Mouse (Mus musculus) midbrain, embryonic 13.5 days (tissue): ENCODE results near the gene Tmem8. TPM values are rescaled to one million over a fixed set of nuclear protein-coding genes. Genes with fewer than 3 reads are reported as not detected.

Experiments
- ATAC-seq: fragments of 200-750 bp; cut with Nextera tagmentation; 2 replicates; pipeline ENCODE4 v1.8.0; 2017; ENCODE audit warnings: mild to moderate bottlenecking, moderate TSS enrichment, moderate library complexity
- H3K27ac ChIP-seq: fragments of 300-500 bp; sonication (generic); 2 replicates; pipeline ENCODE4 v1.5.1; 2015; ENCODE audit warnings: inconsistent platforms, mild to moderate bottlenecking, moderate library complexity
- H3K27me3 ChIP-seq: fragments of 300-500 bp; sonication (generic); 2 replicates; pipeline ENCODE4 v1.6.1; 2015; ENCODE audit warnings: mild to moderate bottlenecking, inconsistent platforms
- H3K36me3 ChIP-seq: fragments of 300-500 bp; sonication (generic); 2 replicates; pipeline ENCODE4 v1.6.1; 2015; ENCODE audit warnings: mild to moderate bottlenecking, inconsistent platforms
- H3K4me1 ChIP-seq: fragments of 300-500 bp; sonication (generic); replicated peaks from 2 replicates; pipeline ENCODE4 v1.6.1; 2015; ENCODE audit warnings: inconsistent platforms
- H3K4me2 ChIP-seq: fragments of 300-500 bp; sonication (generic); replicated peaks from 2 replicates; pipeline ENCODE4 v1.6.1; 2015; ENCODE audit warnings: moderate library complexity, mild to moderate bottlenecking, inconsistent platforms
- H3K4me3 ChIP-seq: fragments of 300-500 bp; sonication (generic); replicated peaks from 2 replicates; pipeline ENCODE4 v1.5.1; 2015; ENCODE audit warnings: mild to moderate bottlenecking, inconsistent platforms
- H3K9ac ChIP-seq: fragments of 300-500 bp; sonication (generic); replicated peaks from 2 replicates; pipeline ENCODE4 v1.6.1; 2015; ENCODE audit warnings: mild to moderate bottlenecking, inconsistent platforms
- H3K9me3 ChIP-seq: fragments of 300-500 bp; sonication (generic); 2 replicates; pipeline ENCODE4 v1.6.1; 2016; ENCODE audit warnings: mild to moderate bottlenecking, inconsistent platforms
- WGBS: fragments of 180-500 bp; shearing (Covaris S2); methylation state at CpG from one replicate; pipeline ENCODE4 v1.1.7; 2015; 5-methylcytosine and 5-hydroxymethylcytosine counted together
- polyA plus RNA-seq: library from polyadenylated mRNA; unstranded; fragments of >200 nt; fragmentation: Nextera tagmentation; extraction: Ambion mirVana; gene quantifications from 2 replicates; pipeline ENCODE4 v1.2.1, GENCODE M21; 2015

The Tmem8 gene
- polyA plus RNA-seq = 2.4 and 2.6 TPM in 2 replicates

DNA sequence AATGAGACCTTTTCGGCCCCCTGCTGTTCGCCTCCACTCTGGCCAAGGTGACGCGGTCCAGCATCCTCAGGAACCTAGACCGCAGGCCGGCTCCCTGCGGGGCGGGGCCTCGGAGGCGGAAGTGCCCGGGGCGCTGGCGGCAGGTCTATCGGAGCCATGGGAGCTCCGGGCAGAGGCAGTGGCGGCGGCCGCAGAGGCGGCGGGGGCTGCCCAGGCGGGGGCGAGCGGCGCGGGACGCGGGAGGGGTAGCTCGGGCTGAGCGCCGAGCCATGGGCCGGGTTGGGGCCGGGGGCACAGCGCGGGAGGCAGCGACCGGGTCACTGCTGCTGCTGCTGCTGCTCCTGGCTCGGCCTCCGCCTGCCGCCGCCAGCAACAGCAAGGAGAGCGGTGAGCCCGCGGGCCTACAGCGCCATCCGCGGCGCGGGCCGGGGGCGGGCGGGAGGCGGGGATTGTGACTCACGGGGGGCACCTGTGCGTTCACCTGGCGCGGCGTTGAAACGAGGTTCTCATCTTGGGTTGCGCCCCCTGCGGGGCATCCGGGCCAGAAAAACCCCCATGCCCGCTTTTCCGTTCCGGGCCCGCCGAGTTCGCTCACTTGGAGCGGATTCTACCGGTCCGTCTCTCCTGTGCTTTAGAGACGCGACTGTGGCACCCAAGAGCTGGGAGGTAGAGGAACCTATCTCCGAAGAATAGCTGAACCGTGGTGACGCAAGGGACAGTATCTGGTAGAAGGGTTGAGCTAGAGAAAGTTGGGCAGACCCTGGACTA, at the start of gene Tmem8:
Gene Tmem8 (plus strand): TSS at position 119 of the 768 bp plus-strand sequence.
- no peaks in the 10 kb centered on the region for H3K36me3 ChIP-seq
- peak within 1 kb of the TSS; percentile 93 for H3K4me2 ChIP-seq
- peak within 1 kb of the TSS; percentile 30 for H3K27ac ChIP-seq
- peak within 1 kb of the TSS; percentile 77 for H3K4me3 ChIP-seq
- peaks cover 21% of the 10 kb centered on the region for H3K4me1 ChIP-seq
- peak; percentile 86 for ATAC-seq
- H3K9ac ChIP-seq = peak within 1 kb of the TSS; percentile 85
- no peaks in the 10 kb centered on the region for H3K9me3 ChIP-seq
- peaks cover 70% of the 10 kb centered on the region for H3K27me3 ChIP-seq
- WGBS = under 1% methylated on average over 62 of the region's 75 CpGs

DNA sequence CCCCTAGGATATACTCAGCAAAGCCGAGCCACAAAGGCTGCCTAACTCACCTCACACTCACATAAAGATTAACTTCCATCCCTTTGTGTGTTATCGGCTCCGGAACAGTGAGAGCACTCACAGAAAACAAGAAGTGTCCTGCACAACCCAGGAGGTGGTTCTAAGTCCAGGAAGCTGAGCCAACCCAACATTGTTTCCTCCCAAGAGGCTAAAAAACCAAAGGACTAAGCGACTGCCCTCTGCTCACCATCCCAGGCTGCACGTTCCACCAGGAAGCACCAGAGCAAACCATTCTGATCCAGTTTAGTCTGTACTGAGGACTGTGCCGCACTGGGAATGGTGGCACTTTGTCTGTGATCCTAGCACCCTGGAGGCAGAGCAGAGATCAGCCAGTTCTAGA, 48.2 kb upstream of the Tmem8 start:
- Histone ChIP-seq H3K4me2 (peak overlapping the region; percentile 39), H3K4me1 (peaks cover 73% of the 10 kb centered on the region), H3K4me3 (peak overlapping the region; percentile 5), H3K9ac (0 out of 2 replicates have a peak overlapping the region, but pooled peaks have one; percentile 19), H3K27me3 (no peaks in the 10 kb centered on the region), H3K27ac (no peak overlapping the region), H3K36me3 (peaks cover 36% of the 10 kb centered on the region), H3K9me3 (no peaks in the 10 kb centered on the region)
- WGBS = 77% methylated on average over 6 of the region's 6 CpGs
- no peak for ATAC-seq

DNA sequence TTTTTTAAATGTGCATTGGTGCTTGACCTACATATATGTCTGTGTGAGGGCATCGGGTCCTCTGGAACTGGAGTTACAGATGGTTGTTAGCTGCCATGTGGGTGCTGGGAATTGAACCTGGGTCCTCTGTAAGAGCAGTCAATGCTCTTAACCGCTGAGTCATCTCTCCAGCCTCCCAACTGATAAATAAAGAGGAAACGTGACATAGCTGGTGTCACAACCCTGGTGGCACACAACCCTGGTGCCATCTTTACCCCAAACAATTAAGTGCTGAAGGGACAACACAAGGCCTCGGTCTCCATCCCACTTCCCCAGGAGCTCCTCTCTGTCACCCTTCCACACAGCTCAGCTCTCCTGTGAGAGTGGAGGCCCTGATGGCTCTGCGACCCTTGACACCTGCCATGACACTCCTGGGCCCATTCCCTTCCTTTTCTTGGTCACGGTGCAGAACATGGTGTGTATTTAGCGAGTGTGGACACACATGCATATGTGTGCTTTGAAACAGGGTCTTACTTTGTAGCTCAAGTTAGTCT, 46.5 kb upstream of the Tmem8 start:
- H3K4me2 ChIP-seq = peak overlapping the region; percentile 98
- no peaks in the 10 kb centered on the region for H3K9me3 ChIP-seq
- peak overlapping the region; percentile 97 for H3K9ac ChIP-seq
- peaks cover 67% of the 10 kb centered on the region for H3K4me1 ChIP-seq
- H3K4me3 ChIP-seq = peak overlapping the region; percentile 80
- H3K27me3 ChIP-seq = peaks cover 11% of the 10 kb centered on the region
- WGBS = 88% methylated on average over 7 of the region's 7 CpGs
- H3K27ac ChIP-seq = no peak overlapping the region
- H3K36me3 ChIP-seq = peaks cover 32% of the 10 kb centered on the region
- ATAC-seq = no peak

DNA sequence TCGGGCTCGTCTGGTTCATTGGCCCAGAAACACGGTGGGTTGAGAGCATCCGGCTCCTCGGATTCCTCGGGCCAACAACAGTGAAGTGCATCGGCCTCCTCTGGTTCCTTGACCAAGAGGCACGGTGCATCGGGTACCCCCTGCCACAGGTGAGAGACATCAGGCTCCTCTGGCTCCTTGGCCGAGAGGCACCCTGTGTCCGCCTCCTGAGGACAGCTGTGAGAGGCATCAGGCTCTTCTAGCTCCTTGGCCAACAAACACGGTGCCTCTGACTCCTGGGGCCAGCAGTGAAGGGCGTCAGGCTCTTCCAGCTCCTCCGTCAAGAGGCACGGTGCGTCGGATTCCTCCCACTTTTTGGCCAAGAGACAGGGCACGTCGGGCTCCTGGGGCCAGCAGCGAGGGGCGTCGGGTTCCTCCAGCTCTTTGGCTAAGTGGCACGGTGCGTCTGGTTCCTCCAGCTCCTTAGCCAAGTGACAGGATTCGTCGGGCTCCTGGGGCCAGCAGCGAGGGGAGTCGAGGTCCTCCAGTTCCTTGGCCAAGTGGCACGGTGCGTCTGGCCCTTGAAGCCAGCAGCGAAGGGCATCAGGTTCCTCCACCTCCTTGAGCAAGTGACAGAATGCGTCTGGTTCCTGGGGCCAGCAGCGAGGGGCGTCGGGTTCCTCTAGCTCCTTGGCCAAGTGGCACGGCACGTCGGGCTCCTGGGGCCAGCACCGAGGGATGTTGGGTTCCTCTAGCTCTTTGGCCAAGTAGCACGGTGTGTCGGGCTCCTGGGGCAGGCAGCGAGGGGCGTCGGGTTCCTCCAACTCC, 44.9 kb upstream of the Tmem8 start:
- H3K9ac ChIP-seq = peak overlapping the region; percentile 97
- peak overlapping the region; percentile 94 for H3K27ac ChIP-seq
- H3K4me2 ChIP-seq = peak overlapping the region; percentile 98
- 1% methylated on average over 44 of the region's 44 CpGs for WGBS
- peaks cover 53% of the 10 kb centered on the region for H3K4me1 ChIP-seq
- H3K4me3 ChIP-seq = peak overlapping the region; percentile 80
- ATAC-seq = peak; percentile 35; the same call in 1 of the 2 replicates
- H3K36me3 ChIP-seq = peaks cover 18% of the 10 kb centered on the region
- peaks cover 16% of the 10 kb centered on the region for H3K27me3 ChIP-seq
- no peaks in the 10 kb centered on the region for H3K9me3 ChIP-seq

DNA sequence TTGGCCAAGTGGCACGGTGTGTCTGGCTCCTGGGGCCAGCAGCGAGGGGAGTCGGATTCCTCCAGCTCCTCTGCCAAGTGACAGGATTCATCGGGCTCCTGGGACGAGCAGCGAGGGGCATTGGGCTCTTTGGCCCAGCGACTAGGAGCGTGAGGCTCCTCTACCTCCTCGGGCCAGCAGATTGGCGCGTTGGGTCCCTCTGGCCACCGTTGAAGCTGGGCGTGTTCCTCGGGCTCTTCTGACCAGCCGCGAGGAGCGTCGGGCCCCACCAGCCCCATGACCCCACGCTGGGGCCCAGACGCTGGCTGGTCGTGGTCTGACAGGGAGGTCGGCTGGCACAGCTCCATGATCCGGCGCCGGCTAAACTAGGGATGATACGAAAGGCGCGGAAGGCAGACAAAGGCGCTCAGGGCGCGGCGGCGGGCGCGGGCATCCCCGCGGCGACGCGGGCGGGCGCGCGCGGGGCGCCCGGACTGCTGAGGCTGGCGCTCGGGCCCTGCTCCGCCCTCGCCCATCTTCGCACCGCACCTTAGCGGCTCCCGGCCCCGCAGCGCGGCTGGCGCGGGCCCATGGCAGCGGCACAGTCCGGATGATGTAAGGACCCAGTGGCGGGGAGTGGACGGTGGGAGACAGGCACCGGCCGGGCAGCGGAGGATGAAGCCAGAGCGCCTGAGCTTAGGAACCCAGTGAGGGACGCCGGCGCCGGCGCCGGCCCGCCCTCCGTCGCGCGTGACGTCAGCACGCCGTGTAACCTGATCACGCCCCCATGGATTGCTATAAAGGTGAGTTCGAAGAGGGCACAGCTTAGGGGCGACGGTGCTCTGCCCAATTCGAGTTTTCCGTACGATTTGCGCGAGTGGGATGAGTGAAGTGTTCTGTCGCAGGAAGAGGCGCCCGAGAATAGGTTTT, 44.0 kb upstream of the Tmem8 start, which contains the start of gene Rab11fip3:
Gene Rab11fip3 (minus strand): TSS at position 725 of the 909 bp plus-strand sequence.
- Histone ChIP-seq H3K9me3 (no peaks in the 10 kb centered on the region), H3K36me3 (peaks cover 12% of the 10 kb centered on the region), H3K4me2 (peak within 1 kb of the TSS; percentile 98), H3K27me3 (peaks cover 16% of the 10 kb centered on the region), H3K9ac (peak within 1 kb of the TSS; percentile 97), H3K27ac (peak within 1 kb of the TSS; percentile 94), H3K4me1 (peaks cover 44% of the 10 kb centered on the region), H3K4me3 (peak within 1 kb of the TSS; percentile 80)
- WGBS = under 1% methylated on average over 93 of the region's 94 CpGs
- peak; percentile 95 for ATAC-seq

DNA sequence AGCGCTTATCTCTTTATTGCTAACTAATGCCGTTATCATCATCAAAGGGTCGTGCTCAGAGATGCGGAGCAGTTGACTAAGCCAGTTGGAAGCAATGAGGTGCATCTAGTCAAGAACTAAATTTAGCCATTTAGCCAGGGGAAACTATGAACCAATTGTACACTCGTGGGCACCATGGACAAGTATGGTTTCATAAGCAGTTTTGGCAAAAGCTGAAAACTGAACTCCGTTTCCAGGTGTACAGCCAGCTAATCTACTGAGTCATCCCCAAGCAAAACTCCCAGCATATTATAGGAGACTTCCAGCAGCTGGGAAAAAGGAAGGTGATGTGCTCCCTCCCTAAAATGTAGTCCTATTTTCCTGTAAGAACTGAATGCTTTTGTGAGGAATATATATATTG, 43.0 kb upstream of the Tmem8 start:
- no peaks in the 10 kb centered on the region for H3K9me3 ChIP-seq
- ATAC-seq = no peak
- H3K4me3 ChIP-seq = peak overlapping the region; percentile 80
- H3K4me1 ChIP-seq = peaks cover 34% of the 10 kb centered on the region
- peaks cover 16% of the 10 kb centered on the region for H3K27me3 ChIP-seq
- WGBS = 36% methylated on average over 6 of the region's 6 CpGs
- peak overlapping the region; percentile 97 for H3K9ac ChIP-seq
- H3K4me2 ChIP-seq = peak overlapping the region; percentile 98
- no peak overlapping the region for H3K27ac ChIP-seq
- H3K36me3 ChIP-seq = peaks cover 2% of the 10 kb centered on the region; the same call in 1 of the 2 replicates

DNA sequence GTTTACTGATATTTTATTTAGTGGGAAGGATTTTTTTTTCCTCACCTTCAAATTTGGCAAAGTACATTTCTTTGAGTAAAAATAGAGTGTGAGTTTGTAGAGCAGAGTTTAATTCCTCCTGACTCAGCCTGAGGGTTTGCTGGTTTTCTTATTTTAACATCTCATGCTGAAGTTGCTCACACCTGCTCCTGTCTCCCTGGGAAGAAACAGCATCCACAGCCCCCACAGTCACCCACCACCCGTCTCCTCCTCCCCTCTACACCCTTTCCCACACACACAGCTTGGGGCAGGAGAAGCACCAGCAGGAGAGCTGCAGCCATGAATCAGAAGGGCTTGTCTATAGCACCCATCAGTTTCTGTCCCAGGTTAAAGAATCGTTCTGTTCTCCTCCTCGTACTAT, 37.9 kb upstream of the Tmem8 start:
- 64% methylated on average over 3 of the region's 3 CpGs for WGBS
- H3K9ac ChIP-seq = no peak overlapping the region
- H3K4me3 ChIP-seq = no peak overlapping the region
- peaks cover 15% of the 10 kb centered on the region for H3K27me3 ChIP-seq
- H3K36me3 ChIP-seq = no peaks in the 10 kb centered on the region
- no peaks in the 10 kb centered on the region for H3K4me1 ChIP-seq
- H3K4me2 ChIP-seq = no peak overlapping the region
- no peaks in the 10 kb centered on the region for H3K9me3 ChIP-seq
- no peak overlapping the region for H3K27ac ChIP-seq
- ATAC-seq = no peak

DNA sequence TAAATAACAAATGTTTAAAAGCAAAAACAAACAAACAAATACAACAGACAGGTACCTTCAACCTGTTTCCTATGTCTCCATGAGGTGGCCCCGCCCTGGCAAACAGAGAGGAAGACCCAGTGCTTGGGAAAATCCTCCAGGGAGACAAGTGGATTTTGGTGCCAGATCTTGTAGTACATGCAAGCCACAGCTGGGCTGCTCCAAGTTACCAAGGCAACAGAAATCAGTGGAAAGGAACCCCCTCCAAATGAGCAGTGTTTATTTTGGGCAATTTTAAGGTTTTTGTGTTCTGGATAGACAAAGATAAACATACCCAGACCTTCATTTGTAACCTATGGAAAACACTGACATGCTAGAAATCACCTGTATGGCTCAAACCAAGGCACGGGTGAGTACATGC, 34.2 kb upstream of the Tmem8 start:
- Histone ChIP-seq H3K9me3 (no peaks in the 10 kb centered on the region), H3K4me1 (no peaks in the 10 kb centered on the region), H3K27me3 (no peaks in the 10 kb centered on the region), H3K36me3 (peaks cover 7% of the 10 kb centered on the region), H3K4me2 (no peak overlapping the region), H3K9ac (no peak overlapping the region), H3K27ac (no peak overlapping the region), H3K4me3 (no peak overlapping the region)
- ATAC-seq = no peak
- WGBS = 79% methylated on average over 2 of the region's 2 CpGs

DNA sequence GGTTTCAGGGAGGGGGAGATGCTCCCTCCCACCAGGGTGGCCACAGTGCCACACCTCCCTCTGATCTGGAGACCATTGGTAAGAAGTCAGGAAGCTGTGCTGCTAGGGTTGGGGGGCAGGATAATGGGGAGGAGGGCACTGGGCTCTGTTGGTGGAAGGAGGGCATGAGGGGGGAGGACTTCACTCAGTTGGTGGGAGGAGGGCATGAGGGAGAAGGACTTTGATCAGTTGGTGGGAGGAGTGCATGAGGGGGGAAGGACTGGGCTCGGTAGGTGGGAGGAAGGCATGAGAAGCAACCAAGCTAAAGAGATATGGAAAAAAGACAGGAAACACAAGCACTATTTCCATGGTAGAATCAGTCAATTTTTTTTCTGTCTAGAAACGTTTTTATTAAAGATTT, 32.2 kb upstream of the Tmem8 start:
- Histone ChIP-seq H3K36me3 (peaks cover 7% of the 10 kb centered on the region), H3K4me1 (no peaks in the 10 kb centered on the region), H3K9me3 (no peaks in the 10 kb centered on the region), H3K9ac (no peak overlapping the region), H3K4me2 (no peak overlapping the region), H3K4me3 (no peak overlapping the region), H3K27me3 (no peaks in the 10 kb centered on the region), H3K27ac (no peak overlapping the region)
- WGBS = 48% methylated on average over 2 of the region's 2 CpGs
- no peak for ATAC-seq

DNA sequence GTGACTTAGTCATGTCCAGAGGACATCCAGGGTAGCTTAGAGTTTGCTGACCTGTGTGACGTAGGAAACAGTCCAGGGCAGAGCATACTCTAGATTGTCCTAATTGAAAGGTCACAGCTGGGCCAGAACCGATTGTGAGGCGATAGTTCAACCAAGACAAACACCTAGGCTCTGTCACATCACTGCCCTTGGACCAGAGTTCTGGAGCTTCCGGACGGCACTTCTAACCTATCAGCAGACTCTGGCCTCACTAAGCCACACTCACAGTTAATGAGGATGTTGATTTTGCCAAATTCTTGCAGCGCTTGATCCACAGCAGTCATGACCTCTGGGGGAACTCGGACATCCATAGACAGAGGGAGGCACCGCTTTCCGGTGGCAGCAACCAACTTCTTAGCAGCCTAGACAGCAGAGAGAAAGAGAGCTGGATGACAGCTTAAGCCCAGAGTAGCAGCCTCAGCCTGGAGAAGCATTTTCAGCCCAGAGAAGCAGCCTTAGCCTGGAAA, 26.0 kb upstream of the Tmem8 start:
- Histone ChIP-seq H3K27ac (no peak overlapping the region), H3K9ac (no peak overlapping the region), H3K27me3 (no peaks in the 10 kb centered on the region), H3K4me2 (no peak overlapping the region), H3K36me3 (peaks cover 7% of the 10 kb centered on the region), H3K4me1 (peaks cover 6% of the 10 kb centered on the region; the same call in 1 of the 2 replicates), H3K4me3 (no peak overlapping the region), H3K9me3 (no peaks in the 10 kb centered on the region)
- WGBS = 91% methylated on average over 9 of the region's 9 CpGs
- no peak for ATAC-seq
